In genomic region chr12:38780955-38781304, GRCm38 (mm10) we compare ENCODE assay signal across 8 mouse cellular contexts. TPM values are rescaled to one million over a fixed set of nuclear protein-coding genes. Genes with fewer than 3 reads are reported as not detected.
A peak's percentile ranks its signal among the peaks of the same experiment; 100 is the strongest.
DNase-seq lines count a peak whose midpoint lies in the region; ATAC-seq and TF ChIP-seq lines count a peak whose summit lies in the region.

No protein-coding gene starts in this region.

- H3K9me3 ChIP-seq in heart, postnatal 0 days (replicated peaks; ENCODE audit: control insufficient read depth, low read length) = no peaks in the 10 kb centered on the region
- H3K9me3 ChIP-seq in midbrain, embryonic 13.5 days = no peaks in the 10 kb centered on the region

- no peak for TF ChIP-seq EP300 in heart, postnatal 0 days (IDR thresholded peaks at IDR 0.05; ENCODE audit: low read depth)

- H3K4me1 ChIP-seq in heart, postnatal 0 days (ENCODE audit: control insufficient read depth, insufficient read depth) = peaks cover 6% of the 10 kb centered on the region; the same call in 1 of the 2 replicates
- peaks cover 13% of the 10 kb centered on the region for H3K4me1 ChIP-seq in midbrain, embryonic 13.5 days (replicated peaks)

- no peaks in the 10 kb centered on the region for H3K79me3 ChIP-seq in C2C12 (ENCODE audit: low read depth)

- H3ac ChIP-seq in C2C12 (ENCODE audit: control insufficient read depth, insufficient read length, low read depth) = peak overlapping the region; percentile 40

- no peaks in the 10 kb centered on the region for H3K36me3 ChIP-seq in C2C12 (ENCODE audit: control insufficient read depth, insufficient read depth)
- no peaks in the 10 kb centered on the region for H3K36me3 ChIP-seq in heart, postnatal 0 days (replicated peaks; ENCODE audit: control insufficient read depth, insufficient read depth, low read length)
- no peaks in the 10 kb centered on the region for H3K36me3 ChIP-seq in midbrain, embryonic 13.5 days

- H3K9ac ChIP-seq in heart, postnatal 0 days (replicated peaks; ENCODE audit: low read depth, low read length) = peak overlapping the region; percentile 63
- peak overlapping the region; percentile 73 for H3K9ac ChIP-seq in midbrain, embryonic 13.5 days (replicated peaks)

- no peaks in the 10 kb centered on the region for H3K79me2 ChIP-seq in C2C12 (ENCODE audit: control insufficient read depth, insufficient read depth)

- H3K27ac ChIP-seq in heart, postnatal 0 days (ENCODE audit: low read depth) = peak overlapping the region; percentile 94
- no peak overlapping the region for H3K27ac ChIP-seq in midbrain, embryonic 13.5 days

- peak; percentile 46 for DNase-seq in ZHBTc4 (ENCODE audit: low read depth, low spot score)
- peak; percentile 48 for DNase-seq in embryo, embryonic 9.5 days (ENCODE audit: extremely low spot score)
- peak; percentile 35 for DNase-seq in heart, postnatal 0 days (ENCODE audit: low spot score)
- peak; percentile 29 to 37 for DNase-seq in kidney, postnatal 4 days
- DNase-seq in yolk sac, embryonic 10.5 days (ENCODE audit: low spot score) = peak; percentile 1
- no peak for DNase-seq in spleen, postnatal 14 days (ENCODE audit: low spot score in 2 of 2)

- no peak for ATAC-seq in heart, postnatal 0 days (ENCODE audit: insufficient read depth, low read depth)
- no peak for ATAC-seq in midbrain, embryonic 13.5 days

- H3K4me3 ChIP-seq in C2C12 (ENCODE audit: insufficient read depth, poor library complexity, severe bottlenecking) = peak overlapping the region; percentile 59
- peak overlapping the region; percentile 84 for H3K4me3 ChIP-seq in heart, postnatal 0 days (ENCODE audit: low read depth, low read length)
- H3K4me3 ChIP-seq in midbrain, embryonic 13.5 days (replicated peaks) = peak overlapping the region; percentile 62

- TF ChIP-seq CTCF in C2C12 (IDR thresholded peaks at IDR 0.05; ENCODE audit: control insufficient read depth, insufficient read depth, insufficient read length) = no peak
- no peak for TF ChIP-seq CTCF in heart, postnatal 0 days (IDR thresholded peaks at IDR 0.05; ENCODE audit: low read depth)

- H3K4me2 ChIP-seq in heart, postnatal 0 days (ENCODE audit: low read depth, low read length) = peak overlapping the region; percentile 96
- peak overlapping the region; percentile 99 for H3K4me2 ChIP-seq in midbrain, embryonic 13.5 days (replicated peaks)

- 1% methylated on average over 11 of the region's 11 CpGs for WGBS in heart, postnatal 0 days
- WGBS in midbrain, embryonic 13.5 days = 1% methylated on average over 11 of the region's 11 CpGs

- H3K27me3 ChIP-seq in C2C12 (ENCODE audit: control insufficient read depth, insufficient read depth, insufficient read length) = no peaks in the 10 kb centered on the region
- H3K27me3 ChIP-seq in heart, postnatal 0 days (ENCODE audit: control insufficient read depth, insufficient read depth, low read length) = no peaks in the 10 kb centered on the region
- peaks cover 4% of the 10 kb centered on the region; the same call in 1 of the 2 replicates for H3K27me3 ChIP-seq in midbrain, embryonic 13.5 days

TF ChIP-seq in C2C12, 6 proteins besides CTCF, POLR2A, EP300 and RAD21:
- TF ChIP-seq FOSL1 (IDR thresholded peaks at IDR 0.05; ENCODE audit: insufficient read depth, low read length, poor library complexity, severe bottlenecking) (no peak), MYOG (IDR thresholded peaks at IDR 0.05; ENCODE audit: control insufficient read depth, extremely low read depth, insufficient read length) (no peak), USF1 (IDR thresholded peaks at IDR 0.05; ENCODE audit: low read depth) (no peak), MYOD1 (IDR thresholded peaks at IDR 0.05; ENCODE audit: control insufficient read depth, insufficient read length, low read depth) (peak; percentile 10), CEBPB (IDR thresholded peaks at IDR 0.05; ENCODE audit: low read depth) (no peak)

RNA-seq across cellular contexts. Expression of gene Etv1, which starts 1.8 kb away (rescaled TPM):
- polyA plus RNA-seq in C2C12 (2012; fragmentation: generic; extraction: Trizol) = 3.4 TPM
- 18.2 and 31.9 TPM in 2 replicates for total RNA-seq in heart, postnatal 0 days (2014; rRNA removed; ENCODE audit: low replicate concordance)
- polyA plus RNA-seq in heart, postnatal 0 days (2015; fragmentation: Nextera tagmentation; extraction: Ambion mirVana) = 24.8 TPM in 2 replicates
- 17.0 and 19.4 TPM in 2 replicates for polyA plus RNA-seq in midbrain, embryonic 13.5 days (2015; fragmentation: Nextera tagmentation; extraction: Ambion mirVana)

Comparison
In these comparisons a context has a peak if more than half of its experiments do, and no peak if none do; other contexts are left out.
1. DNase-seq: peak in ZHBTc4 (single experiment), embryo, embryonic 9.5 days (single experiment), heart, postnatal 0 days (single experiment), kidney, postnatal 4 days (2 of 2) and yolk sac, embryonic 10.5 days (single experiment); none in spleen, postnatal 14 days (0 of 2).
2. Peak in every context shown above with its lines, with median percentiles within 50 percentile points of each other: H3K4me3 ChIP-seq.